Mouse (Mus musculus): ENCODE data around the gene Tenm2. TPM values are rescaled to one million over a fixed set of nuclear protein-coding genes. Genes with fewer than 3 reads are reported as not detected.
A peak's percentile ranks its signal among the peaks of the same experiment; 100 is the strongest.

The Tenm2 gene
- polyA plus RNA-seq, 1 experiment from 2014 or later = not detected

DNA sequence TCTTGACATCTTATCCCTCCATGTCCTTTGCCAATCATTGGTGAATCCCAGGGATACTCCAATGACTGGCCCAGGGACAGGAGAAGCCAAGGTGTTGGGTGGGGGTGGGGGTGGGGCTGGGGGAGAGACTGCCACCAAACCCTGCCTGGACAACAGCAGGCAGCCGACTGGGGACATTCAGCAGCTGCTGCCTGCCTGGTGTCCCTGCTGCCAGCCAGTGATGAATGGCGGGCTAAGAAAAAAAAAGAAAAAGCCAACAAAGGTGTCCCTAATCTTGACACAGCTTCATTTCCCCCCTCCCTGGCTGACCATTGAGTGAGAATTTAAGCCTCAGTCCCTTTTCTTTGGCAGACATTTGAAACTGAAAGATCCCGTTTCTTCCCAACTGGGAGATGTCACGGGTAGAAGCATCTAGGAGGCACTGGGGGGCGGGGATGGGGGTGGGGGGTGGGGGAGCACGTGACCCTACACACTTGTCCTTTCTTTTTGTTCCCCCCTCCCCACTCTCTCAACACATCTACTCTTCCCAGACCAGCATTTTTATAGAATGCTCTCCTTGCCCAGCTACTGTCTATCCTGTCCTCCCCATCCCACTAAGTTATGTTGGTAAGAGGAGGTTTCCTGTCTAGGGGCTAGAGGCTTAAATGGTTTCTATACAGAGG lies 1263.4 kb downstream of the Tenm2 start:
- DNase-seq (no peak), ATAC-seq (no peak)
- Histone ChIP-seq H3K27me3 (ENCODE audit: insufficient read depth, low read length) (no peaks in the 10 kb centered on the region), H3K4me1 (ENCODE audit: insufficient read depth) (peaks cover 6% of the 10 kb centered on the region; the same call in 1 of the 2 replicates), H3K9me3 (ENCODE audit: low read length) (no peaks in the 10 kb centered on the region), H3K4me2 (ENCODE audit: low read depth, low read length) (no peak overlapping the region), H3K9ac (replicated peaks) (no peak overlapping the region), H3K27ac (ENCODE audit: low read depth) (no peak overlapping the region), H3K36me3 (replicated peaks; ENCODE audit: insufficient read depth, low read length) (no peaks in the 10 kb centered on the region), H3K4me3 (ENCODE audit: low read depth, low read length) (no peak overlapping the region)
- WGBS (ENCODE audit: insufficient replicate concordance) = 25% methylated on average over 6 of the region's 6 CpGs
- TF ChIP-seq CTCF (IDR thresholded peaks at IDR 0.05; ENCODE audit: low read depth) (no peak), EP300 (IDR thresholded peaks at IDR 0.05; ENCODE audit: low read depth) (no peak)

DNA sequence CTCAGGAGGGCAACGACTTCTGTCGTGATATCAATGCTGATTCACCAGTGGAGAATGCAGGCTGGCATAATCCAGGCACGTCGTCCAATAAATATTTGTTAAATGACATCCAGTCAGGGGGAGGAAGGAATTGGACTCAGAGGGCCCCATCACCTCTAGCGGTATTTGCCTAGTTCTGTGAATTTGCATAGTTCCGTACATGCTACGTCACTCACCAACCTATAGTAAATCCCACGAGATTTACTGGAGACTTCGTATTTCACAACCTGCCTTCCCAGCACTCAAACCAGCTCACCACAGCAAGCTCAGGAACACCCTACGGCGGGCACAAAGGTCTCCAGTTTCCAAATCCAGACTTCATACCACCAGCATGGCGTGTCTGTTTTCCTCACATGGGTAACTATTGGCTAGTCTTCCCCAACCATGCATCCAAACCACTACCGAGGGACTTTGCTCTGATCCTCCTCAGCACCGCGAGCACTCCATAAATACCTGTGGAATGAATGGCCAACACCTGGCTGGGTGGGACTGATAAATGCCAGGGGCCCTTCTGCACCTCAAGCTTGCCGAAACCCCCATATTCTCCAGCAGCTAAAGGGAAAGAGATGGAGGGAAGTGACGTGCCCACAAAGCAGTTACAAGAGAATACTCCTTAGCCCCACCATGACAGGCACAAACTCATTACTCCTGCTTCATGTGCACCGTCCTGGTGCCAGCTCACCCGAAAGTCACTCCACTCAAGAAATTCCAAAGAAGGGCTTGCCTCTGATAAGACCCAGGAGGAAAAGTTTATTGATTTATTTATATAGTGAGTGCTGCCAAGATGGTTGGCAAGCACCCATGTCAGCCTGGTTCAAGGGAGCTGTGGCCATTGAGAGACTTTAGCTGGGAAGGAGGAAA lies 1264.7 kb downstream of the Tenm2 start:
- DNase-seq (peak; percentile 27), ATAC-seq (peak; percentile 88)
- Histone ChIP-seq H3K27ac (ENCODE audit: low read depth) (peak overlapping the region; percentile 60; the same call in 1 of the 2 replicates), H3K9ac (replicated peaks) (no peak overlapping the region), H3K4me1 (ENCODE audit: insufficient read depth) (peaks cover 6% of the 10 kb centered on the region; the same call in 1 of the 2 replicates), H3K4me3 (ENCODE audit: low read depth, low read length) (no peak overlapping the region), H3K27me3 (ENCODE audit: insufficient read depth, low read length) (no peaks in the 10 kb centered on the region), H3K9me3 (ENCODE audit: low read length) (no peaks in the 10 kb centered on the region), H3K36me3 (replicated peaks; ENCODE audit: insufficient read depth, low read length) (no peaks in the 10 kb centered on the region), H3K4me2 (ENCODE audit: low read depth, low read length) (no peak overlapping the region)
- TF ChIP-seq EP300 (IDR thresholded peaks at IDR 0.05; ENCODE audit: low read depth) = no peak
- TF ChIP-seq CTCF (IDR thresholded peaks at IDR 0.05; ENCODE audit: low read depth) = no peak
- WGBS (ENCODE audit: insufficient replicate concordance) = 73% methylated on average over 19 of the region's 19 CpGs

DNA sequence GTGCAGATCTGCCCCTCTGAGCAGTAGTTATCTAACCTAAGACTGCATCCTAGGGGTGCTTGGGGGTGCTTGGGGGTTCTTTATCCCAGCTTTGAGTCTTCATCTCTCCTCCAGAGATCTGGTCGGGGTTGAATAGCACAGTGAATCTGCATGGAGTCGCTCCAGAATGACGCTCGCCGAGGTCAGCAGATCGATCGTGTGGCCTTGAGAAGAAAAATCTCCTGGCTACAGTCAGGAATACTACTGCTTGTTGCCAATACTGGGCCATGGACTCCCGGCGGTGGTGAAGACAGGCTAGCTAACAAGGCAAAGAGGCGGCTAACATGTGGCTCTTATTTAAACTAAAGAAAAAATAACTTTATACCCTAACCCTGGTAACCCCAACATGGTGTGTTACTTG lies 1267.5 kb downstream of the Tenm2 start:
- Histone ChIP-seq H3K4me3 (ENCODE audit: low read depth, low read length) (no peak overlapping the region), H3K27me3 (ENCODE audit: insufficient read depth, low read length) (no peaks in the 10 kb centered on the region), H3K9me3 (ENCODE audit: low read length) (no peaks in the 10 kb centered on the region), H3K9ac (replicated peaks) (no peak overlapping the region), H3K4me1 (ENCODE audit: insufficient read depth) (peaks cover 9% of the 10 kb centered on the region), H3K4me2 (ENCODE audit: low read depth, low read length) (no peak overlapping the region), H3K36me3 (replicated peaks; ENCODE audit: insufficient read depth, low read length) (no peaks in the 10 kb centered on the region), H3K27ac (ENCODE audit: low read depth) (no peak overlapping the region)
- TF ChIP-seq CTCF (IDR thresholded peaks at IDR 0.05; ENCODE audit: low read depth) (no peak), EP300 (IDR thresholded peaks at IDR 0.05; ENCODE audit: low read depth) (no peak)
- ATAC-seq (no peak), DNase-seq (no peak)
- WGBS (ENCODE audit: insufficient replicate concordance) = 71% methylated on average over 10 of the region's 10 CpGs

DNA sequence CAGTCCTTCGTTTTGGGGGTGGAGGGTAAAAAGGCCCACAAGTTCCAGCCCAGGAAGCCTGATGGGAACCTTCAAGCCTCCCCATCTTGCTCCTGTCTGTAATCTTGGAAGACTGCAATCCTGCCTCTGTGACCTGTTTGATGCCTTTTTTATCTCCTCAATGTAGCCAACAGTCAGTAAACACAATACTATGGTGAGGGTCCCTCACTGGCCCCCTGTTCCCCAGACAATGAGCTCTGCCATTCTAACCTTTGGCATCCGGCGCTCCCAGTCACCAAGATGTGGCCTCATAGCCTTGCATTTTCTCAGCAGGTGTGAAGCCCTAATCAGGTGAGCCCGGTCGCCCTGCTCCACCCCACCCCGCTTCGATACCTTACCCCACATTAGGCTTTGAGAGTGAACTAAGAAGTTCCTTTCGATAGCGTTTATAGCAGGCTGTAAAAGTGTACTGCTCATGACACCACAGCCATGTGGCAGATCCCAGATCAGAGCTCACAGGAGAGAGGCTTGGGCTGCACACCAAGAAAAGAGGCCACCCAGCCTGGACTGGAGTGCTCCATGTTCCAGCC lies 1271.7 kb downstream of the Tenm2 start:
- WGBS (ENCODE audit: insufficient replicate concordance) = 74% methylated on average over 9 of the region's 9 CpGs
- no peak for ATAC-seq
- no peak overlapping the region for H3K4me2 ChIP-seq (ENCODE audit: low read depth, low read length)

DNA sequence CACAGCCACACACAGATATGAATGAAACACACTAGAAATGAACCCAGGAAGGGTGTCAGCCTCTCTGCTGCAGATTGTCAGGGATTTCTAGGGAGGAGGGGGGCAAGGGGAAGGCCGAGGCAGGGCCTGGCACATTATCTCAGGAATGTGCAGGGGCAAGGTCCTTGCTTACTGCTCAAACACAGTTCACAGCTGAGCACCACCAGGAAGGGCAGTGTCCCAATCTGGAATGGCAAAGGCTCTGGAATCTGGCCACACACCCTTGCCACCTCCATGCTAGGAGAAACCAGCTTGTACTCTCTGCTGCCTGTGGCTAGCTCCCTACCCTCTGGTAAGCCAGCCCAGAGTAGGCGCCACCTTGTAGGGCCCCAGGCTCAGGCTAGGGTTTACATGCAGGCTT lies 1272.2 kb downstream of the Tenm2 start:
- Histone ChIP-seq H3K27ac (ENCODE audit: low read depth) (no peak overlapping the region), H3K9me3 (ENCODE audit: low read length) (no peaks in the 10 kb centered on the region), H3K36me3 (replicated peaks; ENCODE audit: insufficient read depth, low read length) (no peaks in the 10 kb centered on the region), H3K9ac (replicated peaks) (no peak overlapping the region), H3K4me3 (ENCODE audit: low read depth, low read length) (no peak overlapping the region), H3K4me2 (ENCODE audit: low read depth, low read length) (no peak overlapping the region), H3K4me1 (ENCODE audit: insufficient read depth) (peaks cover 12% of the 10 kb centered on the region), H3K27me3 (ENCODE audit: insufficient read depth, low read length) (no peaks in the 10 kb centered on the region)
- WGBS (ENCODE audit: insufficient replicate concordance) = 49% methylated on average over 2 of the region's 2 CpGs
- TF ChIP-seq CTCF (IDR thresholded peaks at IDR 0.05; ENCODE audit: low read depth) (no peak), EP300 (IDR thresholded peaks at IDR 0.05; ENCODE audit: low read depth) (no peak)
- ATAC-seq (peak; percentile 67), DNase-seq (peak; percentile 22)

More for the DNA sequence above, 1271.7 kb downstream of the Tenm2 start:
- H3K9ac ChIP-seq (replicated peaks) = no peak overlapping the region
- no peaks in the 10 kb centered on the region for H3K36me3 ChIP-seq (replicated peaks; ENCODE audit: insufficient read depth, low read length)
- no peak overlapping the region for H3K4me3 ChIP-seq (ENCODE audit: low read depth, low read length)
- H3K4me1 ChIP-seq (ENCODE audit: insufficient read depth) = peaks cover 11% of the 10 kb centered on the region
- no peaks in the 10 kb centered on the region for H3K9me3 ChIP-seq (ENCODE audit: low read length)
- no peak for DNase-seq
- H3K27ac ChIP-seq (ENCODE audit: low read depth) = no peak overlapping the region
- TF ChIP-seq CTCF (IDR thresholded peaks at IDR 0.05; ENCODE audit: low read depth) (no peak), EP300 (IDR thresholded peaks at IDR 0.05; ENCODE audit: low read depth) (no peak)
- H3K27me3 ChIP-seq (ENCODE audit: insufficient read depth, low read length) = no peaks in the 10 kb centered on the region

DNA sequence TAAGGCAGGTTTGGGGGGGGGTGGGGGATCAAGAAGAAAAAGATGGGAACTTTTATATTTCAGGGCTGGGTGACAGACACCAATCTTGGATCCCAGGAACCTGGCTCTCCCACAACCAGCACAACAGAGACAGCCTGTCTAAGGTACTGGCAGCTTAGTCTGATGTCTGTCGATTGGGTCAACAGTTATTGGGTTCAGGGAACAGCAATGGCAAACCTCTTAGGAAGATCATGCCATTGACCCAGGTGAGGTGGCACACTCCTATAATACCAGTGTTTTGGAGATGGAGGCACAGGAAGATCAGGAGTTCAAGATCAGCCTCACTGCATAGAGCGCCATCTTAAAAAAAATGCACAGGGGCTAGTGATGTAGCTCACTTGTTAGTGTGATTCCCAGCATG lies 1273.3 kb downstream of the Tenm2 start:
- Histone ChIP-seq H3K36me3 (replicated peaks; ENCODE audit: insufficient read depth, low read length) (no peaks in the 10 kb centered on the region), H3K4me1 (ENCODE audit: insufficient read depth) (peaks cover 12% of the 10 kb centered on the region), H3K27me3 (ENCODE audit: insufficient read depth, low read length) (no peaks in the 10 kb centered on the region), H3K27ac (ENCODE audit: low read depth) (no peak overlapping the region), H3K9me3 (ENCODE audit: low read length) (no peaks in the 10 kb centered on the region), H3K9ac (replicated peaks) (no peak overlapping the region), H3K4me3 (ENCODE audit: low read depth, low read length) (no peak overlapping the region), H3K4me2 (ENCODE audit: low read depth, low read length) (no peak overlapping the region)
- 78% methylated on average over 2 of the region's 2 CpGs for WGBS (ENCODE audit: insufficient replicate concordance)
- ATAC-seq = no peak
- no peak for TF ChIP-seq EP300 (IDR thresholded peaks at IDR 0.05; ENCODE audit: low read depth)
- TF ChIP-seq CTCF (IDR thresholded peaks at IDR 0.05; ENCODE audit: low read depth) = no peak
- no peak for DNase-seq
